Mouse (Mus musculus) bone marrow, adult 2 months (tissue): ENCODE results near the gene Clip2.

Source experiments
- CTCF ChIP-seq: fragments of 200-500 bp; IDR thresholded peaks from 2 replicates; pipeline ENCODE4 v1.5.1; 2011; ENCODE audit warnings: low read length, control low read depth; ENCODE audit not compliant: control insufficient read depth, insufficient read depth
- POLR2A ChIP-seq: fragments of 200-500 bp; IDR thresholded peaks from 2 replicates; pipeline ENCODE4 v1.6.1; 2011; ENCODE audit warnings: low read depth, mild to moderate bottlenecking, control low read depth, low read length, borderline replicate concordance; ENCODE audit not compliant: control insufficient read depth

- TF ChIP-seq POLR2A: 0 out of 2 replicates have a peak, but pooled peaks have one; percentile 24
- TF ChIP-seq CTCF: no peak
Observed at GRCm38 (mm10) chr5:134552110-134552972, at the start of gene Clip2.
